Mouse (Mus musculus) liver, embryonic 14.5 days (tissue): ENCODE measurements around the gene Nhej1. TPM values are rescaled to one million over a fixed set of nuclear protein-coding genes. Genes with fewer than 3 reads are reported as not detected.

Source experiments
- ATAC-seq: fragments of 200-750 bp; cut with Nextera tagmentation; 2 replicates; pipeline ENCODE4 v1.8.0; 2017; ENCODE audit warnings: moderate number of reproducible peaks, mild to moderate bottlenecking, moderate library complexity; ENCODE audit not compliant: insufficient read depth
- DNase-seq, 3 experiments: peaks; one replicate each; pipeline ENCODE4 v3.0.0-alpha.2; 2012 to 2013; ENCODE audit warnings: low read depth in 3 of 3, low spot score in 3 of 3
- H3K27ac ChIP-seq: fragments of 300-500 bp; sonication (generic); 2 replicates; pipeline ENCODE4 v1.5.1; 2014; ENCODE audit warnings: moderate library complexity, mild to moderate bottlenecking, control low read depth, inconsistent platforms
- H3K27me3 ChIP-seq: fragments of 300-500 bp; sonication (generic); 2 replicates; pipeline ENCODE4 v1.6.1; 2014; ENCODE audit warnings: mild to moderate bottlenecking, low read length, moderate library complexity; ENCODE audit not compliant: control insufficient read depth, insufficient read depth
- H3K36me3 ChIP-seq: fragments of 300-500 bp; sonication (generic); replicated peaks from 2 replicates; pipeline ENCODE4 v1.6.1; 2014; ENCODE audit warnings: low read depth; ENCODE audit not compliant: control insufficient read depth, insufficient read depth
- H3K4me1 ChIP-seq, 2 experiments: fragments of 200-500 bp in 1 of 2; fragments of 300-500 bp in 1 of 2; sonication (generic) in 1 of 2; replicated peaks; 2 replicates each; pipeline ENCODE4 v1.6.1; 2012 to 2014; ENCODE audit warnings: antibody characterized with exemption in 1 of 2, inconsistent platforms in 1 of 2, low read length in 1 of 2; ENCODE audit not compliant: control insufficient read depth in 2 of 2, insufficient read depth in 2 of 2
- H3K4me2 ChIP-seq: fragments of 300-500 bp; sonication (generic); 2 replicates; pipeline ENCODE4 v1.6.1; 2014; ENCODE audit warnings: low read depth, mild to moderate bottlenecking, control low read depth, moderate library complexity
- H3K4me3 ChIP-seq, 2 experiments: fragments of 200-500 bp in 1 of 2; fragments of 300-500 bp in 1 of 2; sonication (generic) in 1 of 2; 2 replicates each; pipeline ENCODE4 v1.5.1; 2012 to 2014; ENCODE audit warnings: low read depth in 2 of 2, low read length in 2 of 2, mild to moderate bottlenecking in 2 of 2, control low read depth in 1 of 2, inconsistent platforms in 1 of 2, moderate library complexity in 1 of 2; ENCODE audit not compliant: insufficient read depth in 1 of 2
- H3K9ac ChIP-seq: fragments of 300-500 bp; sonication (generic); replicated peaks from 2 replicates; pipeline ENCODE4 v1.6.1; 2014; ENCODE audit warnings: mild to moderate bottlenecking, control low read depth, moderate library complexity
- H3K9me3 ChIP-seq: fragments of 300-500 bp; sonication (generic); 2 replicates; pipeline ENCODE4 v1.6.1; 2016; ENCODE audit warnings: low read length, mixed read lengths; ENCODE audit not compliant: control insufficient read depth
- CTCF ChIP-seq: IDR thresholded peaks from 2 replicates; pipeline ENCODE4 v1.5.1; 2016; ENCODE audit warnings: antibody characterized with exemption, low read depth, control low read depth
- EP300 ChIP-seq: IDR thresholded peaks from 2 replicates; pipeline ENCODE4 v1.6.1; 2016; ENCODE audit warnings: antibody characterized with exemption, low read depth
- WGBS: fragments of 180-500 bp; shearing (Covaris S2); extraction: QIAGEN DNeasy Blood & Tissue Kit; methylation state at CpG from one replicate; pipeline ENCODE4 v1.1.7; 2014; ENCODE audit not compliant: insufficient replicate concordance; 5-methylcytosine and 5-hydroxymethylcytosine counted together
- polyA plus RNA-seq, 2 experiments: library from polyadenylated mRNA; depleted of rRNA in 1 of 2; stranded (reverse) in 1 of 2; unstranded in 1 of 2; fragments of >200 nt; fragmentation: Nextera tagmentation in 1 of 2; extraction: Ambion mirVana in 1 of 2; gene quantifications; 2 replicates each; pipeline versions ENCODE4 v1.2.1 to v1.2.3; 2012 to 2014

Nhej1 gene
- polyA plus RNA-seq, 2 experiments: 2.0 to 5.2 TPM

DNA sequence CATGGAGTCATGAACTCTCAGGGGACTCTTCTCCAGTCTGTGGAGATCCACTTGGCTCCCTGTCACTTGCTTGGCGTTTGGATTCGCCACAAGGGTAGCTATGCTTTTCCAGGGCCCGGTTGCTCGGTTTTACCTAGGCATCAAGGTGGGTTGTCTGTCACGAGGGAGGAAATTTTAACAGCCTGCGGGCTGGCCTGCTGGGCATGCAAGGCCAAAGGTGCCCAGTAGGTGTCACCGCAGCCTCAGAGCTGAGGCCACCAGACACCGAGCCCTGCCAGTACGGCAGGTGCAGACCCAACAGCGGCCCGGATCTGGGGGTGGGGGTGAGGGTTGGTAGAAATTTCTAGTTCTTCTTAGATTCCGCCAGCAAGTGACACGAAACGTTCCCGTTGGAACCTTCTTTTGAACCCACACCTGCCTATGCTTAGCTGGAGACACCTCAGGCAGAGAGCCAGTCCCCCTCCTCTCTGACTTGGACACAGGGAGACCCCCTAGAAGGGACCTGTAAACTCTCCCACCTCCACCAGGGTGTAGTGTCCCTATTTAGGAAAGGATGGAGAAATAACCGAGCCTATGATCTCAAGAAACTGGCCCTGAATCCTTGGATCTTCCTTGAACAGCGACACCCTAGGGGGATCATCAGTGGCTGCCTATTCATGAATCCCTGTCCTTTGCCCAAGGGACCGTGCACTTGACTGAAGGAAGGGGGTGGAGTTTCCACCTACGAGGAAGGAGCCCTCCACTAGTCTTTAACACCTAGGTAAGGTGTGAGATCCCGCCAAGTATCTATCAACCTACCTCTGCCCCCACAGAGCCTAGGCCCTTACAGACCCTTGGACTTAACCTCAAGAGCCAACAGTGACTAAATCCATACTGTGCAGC lies 176.0 kb downstream of the Nhej1 start:
- peak; percentile 85 for TF ChIP-seq CTCF
- TF ChIP-seq EP300: no peak
- Histone ChIP-seq H3K9ac (no peak overlapping the region), H3K27me3 (peaks cover 62% of the 10 kb centered on the region), H3K4me3 (peak overlapping the region; percentile 2 to 50; a peak in 2 of 4 replicates), H3K36me3 (no peaks in the 10 kb centered on the region), H3K27ac (no peak overlapping the region), H3K9me3 (no peaks in the 10 kb centered on the region), H3K4me1 (no peaks in the 10 kb centered on the region), H3K4me2 (peak overlapping the region; percentile 51)
- ATAC-seq: peak; percentile 5; the same call in 1 of the 2 replicates
- DNase-seq: no peak
- WGBS: 3% methylated on average over 20 of the region's 20 CpGs

DNA sequence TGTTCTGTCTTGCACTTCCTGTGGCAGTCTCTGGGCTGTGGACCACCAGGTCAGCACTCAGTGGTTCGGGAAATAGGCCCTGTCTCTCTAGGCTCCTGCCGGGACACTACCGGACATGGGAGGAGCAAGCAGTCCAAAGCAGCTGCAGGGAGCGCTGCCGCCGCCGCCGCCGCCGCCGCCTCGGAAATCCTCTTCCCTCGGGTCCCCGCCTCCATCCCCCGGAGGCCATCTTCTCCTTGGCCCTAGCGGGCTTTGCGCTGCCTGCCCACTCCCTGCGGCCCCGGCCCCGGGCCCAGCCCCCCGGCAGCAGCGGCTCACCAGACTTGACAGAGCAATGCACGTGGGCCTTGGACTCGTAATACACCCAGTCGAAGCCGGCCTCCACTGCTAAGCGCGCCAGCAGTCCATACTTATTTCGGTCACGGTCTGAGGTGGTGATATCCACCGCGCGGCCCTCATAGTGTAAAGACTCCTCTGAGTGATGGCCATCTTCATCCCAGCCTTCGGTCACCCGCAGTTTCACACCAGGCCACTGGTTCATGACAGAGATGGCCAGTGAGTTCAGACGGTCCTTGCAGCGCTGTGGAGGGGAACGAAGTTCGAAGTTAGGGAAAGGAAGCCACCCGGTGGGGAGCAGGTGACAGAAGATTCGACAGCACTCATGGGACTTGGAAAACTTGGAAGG lies 176.9 kb downstream of the Nhej1 start:
- no peak overlapping the region for H3K4me2 ChIP-seq
- DNase-seq (no peak), ATAC-seq (no peak)
- TF ChIP-seq CTCF (no peak), EP300 (no peak)
- no peak overlapping the region for H3K9ac ChIP-seq
- peaks cover 58% of the 10 kb centered on the region for H3K27me3 ChIP-seq
- no peaks in the 10 kb centered on the region for H3K4me1 ChIP-seq
- no peaks in the 10 kb centered on the region for H3K36me3 ChIP-seq
- H3K9me3 ChIP-seq: no peaks in the 10 kb centered on the region
- WGBS: 3% methylated on average over 40 of the region's 41 CpGs
- no peak overlapping the region for H3K4me3 ChIP-seq
- no peak overlapping the region for H3K27ac ChIP-seq

DNA sequence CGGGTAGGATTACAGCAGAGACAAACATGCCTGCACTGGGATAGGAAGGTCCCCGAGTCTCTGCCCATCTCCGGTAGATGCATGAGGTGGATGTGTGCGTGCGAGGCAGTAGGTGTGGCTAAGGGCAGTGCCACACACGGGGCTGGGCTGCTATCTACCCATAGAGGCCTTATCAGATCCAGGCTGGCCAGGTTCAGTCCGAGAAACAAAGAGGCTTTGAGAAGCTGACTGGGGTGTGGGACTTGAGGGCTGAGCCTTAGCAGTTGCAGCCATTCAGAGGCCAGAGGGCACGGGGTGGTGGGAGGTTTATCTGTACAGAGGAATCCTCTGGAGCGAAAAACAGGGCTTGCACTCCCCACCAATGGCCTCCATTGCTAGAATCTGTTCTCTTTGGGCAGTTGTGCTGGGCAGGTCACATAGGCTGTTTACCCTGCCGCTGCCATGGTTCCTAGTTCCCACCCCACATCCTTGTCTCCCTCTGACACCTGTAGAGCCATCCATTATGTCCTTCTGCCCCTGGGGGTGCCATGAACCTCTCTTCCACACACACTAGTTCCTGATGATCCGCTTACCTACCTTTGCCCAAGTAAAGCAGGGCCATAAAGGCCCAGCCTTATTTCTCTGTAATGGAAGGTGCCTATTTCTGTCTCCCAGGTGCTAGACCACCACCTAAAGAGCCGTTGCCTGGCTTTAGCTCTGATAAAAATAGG lies 183.2 kb downstream of the Nhej1 start:
- no peaks in the 10 kb centered on the region for H3K4me1 ChIP-seq
- WGBS: 41% methylated on average over 12 of the region's 12 CpGs
- H3K9me3 ChIP-seq: no peaks in the 10 kb centered on the region
- ATAC-seq: no peak
- no peak overlapping the region for H3K4me3 ChIP-seq
- no peak overlapping the region for H3K27ac ChIP-seq
- H3K4me2 ChIP-seq: no peak overlapping the region
- no peaks in the 10 kb centered on the region; the same call in 1 of the 2 replicates for H3K27me3 ChIP-seq
- H3K36me3 ChIP-seq: no peaks in the 10 kb centered on the region
- no peak overlapping the region for H3K9ac ChIP-seq
- no peak for DNase-seq
- no peak for TF ChIP-seq CTCF
- TF ChIP-seq EP300: no peak

DNA sequence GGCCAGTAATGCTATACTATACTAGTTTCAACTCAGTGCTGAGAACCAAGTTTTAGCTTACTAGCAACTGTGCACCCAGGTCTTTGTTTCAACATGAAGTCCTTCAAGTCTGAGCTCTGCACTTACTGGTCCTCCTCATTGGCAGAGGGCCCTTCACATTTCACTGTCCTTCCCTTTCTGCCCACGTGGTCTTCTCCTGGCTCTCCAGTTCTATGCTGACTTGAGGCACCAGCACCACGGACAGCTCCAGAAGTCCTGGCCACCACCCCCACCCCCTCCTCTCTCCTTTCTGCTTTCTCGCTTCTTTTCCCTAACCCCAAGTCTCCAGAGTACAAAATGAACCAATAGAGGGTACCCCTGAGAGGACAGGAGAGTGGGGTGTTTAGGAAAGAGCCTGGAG lies 185.2 kb downstream of the Nhej1 start:
- no peaks in the 10 kb centered on the region for H3K27me3 ChIP-seq
- H3K27ac ChIP-seq: no peak overlapping the region
- no peak overlapping the region for H3K4me2 ChIP-seq
- no peak overlapping the region for H3K9ac ChIP-seq
- no peak for ATAC-seq
- H3K36me3 ChIP-seq: no peaks in the 10 kb centered on the region
- H3K9me3 ChIP-seq: no peaks in the 10 kb centered on the region
- 3% methylated on average over 3 of the region's 3 CpGs for WGBS
- no peaks in the 10 kb centered on the region for H3K4me1 ChIP-seq
- no peak overlapping the region for H3K4me3 ChIP-seq
- TF ChIP-seq EP300 (no peak), CTCF (no peak)
- no peak for DNase-seq
